Mouse (Mus musculus): ENCODE results near the gene RPS10-NUDT3. TPM values are rescaled to one million over a fixed set of nuclear protein-coding genes. Genes with fewer than 3 reads are reported as not detected.
"Not testable (repeated sequence)": the region's sequence is repeated elsewhere in the genome, so short reads cannot be mapped to it uniquely, and the experiment has no call there.

RPS10-NUDT3 gene
- polyA plus RNA-seq, 1 experiment from 2014 or later, result not detected

DNA sequence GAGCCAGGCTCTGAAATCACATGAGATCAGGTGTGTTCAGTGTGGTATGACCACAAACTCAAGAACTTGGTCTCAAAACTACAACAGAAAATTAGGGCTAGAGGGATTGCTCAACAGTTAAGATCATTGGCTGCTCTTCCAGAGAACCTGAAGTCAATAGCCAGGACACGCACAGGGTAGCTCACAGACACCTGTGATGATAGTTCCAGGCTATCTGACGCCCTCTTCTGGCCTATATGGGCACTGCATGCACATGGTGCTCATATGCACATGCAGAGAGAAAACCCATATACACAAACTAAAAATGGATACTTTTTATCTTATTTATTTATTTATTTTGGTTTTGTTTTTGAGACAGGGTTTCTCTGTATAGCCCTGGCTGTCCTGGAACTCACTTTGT lies 9.6 kb upstream of the RPS10-NUDT3 start:
- Histone ChIP-seq H3K4me3 (ENCODE audit: low read length) (no peak overlapping the region), H3K9me3 (ENCODE audit: control insufficient read depth, low read length) (no peaks in the 10 kb centered on the region), H3K27me3 (ENCODE audit: control insufficient read depth, insufficient read depth, low read depth, low read length) (no peaks in the 10 kb centered on the region), H3K27ac (ENCODE audit: low read length) (no peak overlapping the region), H3K36me3 (ENCODE audit: control insufficient read depth, insufficient read depth, low read length) (no peaks in the 10 kb centered on the region), H3K4me2 (ENCODE audit: low read depth, low read length) (no peak overlapping the region), H3K9ac (ENCODE audit: low read length) (no peak overlapping the region), H3K4me1 (replicated peaks; ENCODE audit: control insufficient read depth, insufficient read depth, low read length) (peaks cover 10% of the 10 kb centered on the region)
- 46% methylated on average over 2 of the region's 2 CpGs for WGBS
- no peak for ATAC-seq (ENCODE audit: low read depth)

DNA sequence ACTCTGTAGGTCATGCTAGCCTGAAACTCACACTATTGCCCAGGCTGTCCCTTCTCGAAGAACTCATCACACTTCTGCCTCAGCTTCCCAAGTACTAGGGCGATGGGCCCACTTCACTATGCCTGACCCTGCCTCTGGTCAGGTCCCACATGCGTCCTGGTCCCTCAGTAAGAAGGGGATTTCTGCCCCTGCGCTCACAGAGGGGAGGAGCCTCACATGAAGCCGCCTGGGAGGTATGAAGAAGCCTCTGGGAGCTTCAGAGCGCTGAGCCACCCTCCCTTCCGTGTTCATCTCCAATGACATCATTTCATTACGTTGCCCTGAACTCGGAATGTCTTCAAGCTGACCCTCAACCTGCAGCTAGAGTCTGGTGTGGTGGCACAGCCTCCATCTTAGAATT lies 8.7 kb upstream of the RPS10-NUDT3 start:
- Histone ChIP-seq H3K27ac (ENCODE audit: low read length) (no peak overlapping the region), H3K27me3 (ENCODE audit: control insufficient read depth, insufficient read depth, low read depth, low read length) (no peaks in the 10 kb centered on the region), H3K4me3 (ENCODE audit: low read length) (no peak overlapping the region), H3K9me3 (ENCODE audit: control insufficient read depth, low read length) (no peaks in the 10 kb centered on the region), H3K9ac (ENCODE audit: low read length) (no peak overlapping the region), H3K36me3 (ENCODE audit: control insufficient read depth, insufficient read depth, low read length) (no peaks in the 10 kb centered on the region), H3K4me2 (ENCODE audit: low read depth, low read length) (no peak overlapping the region), H3K4me1 (replicated peaks; ENCODE audit: control insufficient read depth, insufficient read depth, low read length) (peaks cover 10% of the 10 kb centered on the region)
- ATAC-seq (ENCODE audit: low read depth), result no peak
- 73% methylated on average over 9 of the region's 9 CpGs for WGBS

DNA sequence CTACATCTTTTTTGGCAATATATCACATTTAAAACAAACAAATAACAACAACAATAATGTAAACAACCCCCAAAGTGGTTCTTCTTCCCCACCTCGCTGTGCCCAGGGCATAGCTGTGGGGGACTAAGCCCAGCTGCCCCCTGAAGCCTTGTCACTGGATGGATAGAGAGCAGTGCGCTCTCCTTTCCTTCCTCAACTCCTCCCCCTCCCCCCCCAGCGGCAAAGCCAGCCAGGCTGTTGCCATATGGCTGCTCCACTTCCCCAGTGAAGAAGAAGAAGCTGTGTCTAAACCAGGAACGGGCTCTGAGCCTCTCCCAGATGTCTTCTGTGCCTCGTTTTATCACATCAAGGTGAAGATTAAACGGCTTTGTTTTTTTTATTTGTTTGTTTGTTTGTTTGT lies 8.1 kb upstream of the RPS10-NUDT3 start:
- ATAC-seq (ENCODE audit: low read depth), result peak; percentile 66
- WGBS, result 22% methylated on average over 6 of the region's 6 CpGs

DNA sequence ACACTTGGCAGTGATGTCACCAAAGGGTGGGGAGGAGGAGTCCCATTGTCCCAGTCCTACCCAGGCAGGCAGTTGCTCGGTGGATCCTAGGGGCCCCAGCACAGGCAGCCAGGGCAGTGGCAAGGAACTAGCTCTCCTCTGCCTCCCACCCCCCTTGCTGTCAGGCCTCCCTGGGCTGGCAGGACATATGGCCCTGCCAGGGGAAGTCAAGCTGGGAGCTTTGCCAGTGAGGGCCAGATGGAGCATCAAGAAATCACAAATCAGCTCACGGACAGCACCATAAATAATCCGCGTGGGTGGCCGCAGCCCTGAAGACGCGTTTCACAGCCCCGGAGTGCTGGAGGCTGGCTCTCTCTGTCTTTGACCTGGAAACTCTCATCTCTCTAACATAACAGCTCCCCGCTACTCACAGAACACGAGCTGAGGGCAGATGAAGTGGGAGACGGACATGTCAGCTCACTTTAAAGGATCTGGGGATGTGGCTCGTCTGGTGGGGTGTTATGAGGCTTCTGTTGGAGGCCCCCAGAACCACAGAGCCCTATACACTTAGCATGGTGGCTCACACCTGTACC lies 7.6 kb upstream of the RPS10-NUDT3 start:
- Histone ChIP-seq H3K27ac (ENCODE audit: low read length) (peak overlapping the region; percentile 49; the same call in 1 of the 2 replicates), H3K4me1 (replicated peaks; ENCODE audit: control insufficient read depth, insufficient read depth, low read length) (peaks cover 10% of the 10 kb centered on the region), H3K9me3 (ENCODE audit: control insufficient read depth, low read length) (no peaks in the 10 kb centered on the region), H3K4me2 (ENCODE audit: low read depth, low read length) (peak overlapping the region; percentile 4; the same call in 1 of the 2 replicates), H3K4me3 (ENCODE audit: low read length) (no peak overlapping the region), H3K27me3 (ENCODE audit: control insufficient read depth, insufficient read depth, low read depth, low read length) (no peaks in the 10 kb centered on the region), H3K9ac (ENCODE audit: low read length) (peak overlapping the region; percentile 19; the same call in 1 of the 2 replicates), H3K36me3 (ENCODE audit: control insufficient read depth, insufficient read depth, low read length) (no peaks in the 10 kb centered on the region)
- WGBS, result 15% methylated on average over 12 of the region's 12 CpGs
- peak; percentile 81 for ATAC-seq (ENCODE audit: low read depth)

More for the DNA sequence above, 8.1 kb upstream of the RPS10-NUDT3 start:
- 0 out of 2 replicates have a peak overlapping the region, but pooled peaks have one; percentile 49 for H3K27ac ChIP-seq (ENCODE audit: low read length)
- no peak overlapping the region for H3K9ac ChIP-seq (ENCODE audit: low read length)
- no peaks in the 10 kb centered on the region for H3K36me3 ChIP-seq (ENCODE audit: control insufficient read depth, insufficient read depth, low read length)
- H3K9me3 ChIP-seq (ENCODE audit: control insufficient read depth, low read length), result no peaks in the 10 kb centered on the region
- H3K4me3 ChIP-seq (ENCODE audit: low read length), result no peak overlapping the region
- no peak overlapping the region for H3K4me2 ChIP-seq (ENCODE audit: low read depth, low read length)
- peaks cover 10% of the 10 kb centered on the region for H3K4me1 ChIP-seq (replicated peaks; ENCODE audit: control insufficient read depth, insufficient read depth, low read length)
- H3K27me3 ChIP-seq (ENCODE audit: control insufficient read depth, insufficient read depth, low read depth, low read length), result no peaks in the 10 kb centered on the region

DNA sequence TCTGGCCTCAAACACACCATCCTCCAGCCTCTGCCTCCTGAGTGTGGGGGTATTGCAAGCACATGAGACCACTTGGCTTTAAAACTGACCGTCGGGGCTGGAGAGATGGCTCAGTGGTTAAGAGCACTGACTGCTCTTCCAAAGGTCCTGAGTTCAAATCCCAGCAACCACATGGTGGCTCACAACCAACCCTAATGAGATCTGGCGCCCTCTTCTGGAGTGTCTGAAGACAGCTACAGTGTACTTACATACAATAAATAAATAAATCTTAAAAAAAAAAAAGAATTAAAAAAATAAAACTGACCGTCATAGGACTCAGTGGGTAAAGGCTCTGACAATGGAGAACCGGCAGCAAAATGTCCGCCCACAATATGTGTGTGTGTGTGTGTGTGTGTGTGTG lies 4.8 kb upstream of the RPS10-NUDT3 start:
- not testable (repeated sequence) for H3K27me3 ChIP-seq (ENCODE audit: control insufficient read depth, insufficient read depth, low read depth, low read length); H3K27ac ChIP-seq (ENCODE audit: low read length); H3K9ac ChIP-seq (ENCODE audit: low read length); ATAC-seq (ENCODE audit: low read depth); H3K4me3 ChIP-seq (ENCODE audit: low read length); H3K4me2 ChIP-seq (ENCODE audit: low read depth, low read length); H3K9me3 ChIP-seq (ENCODE audit: control insufficient read depth, low read length); H3K36me3 ChIP-seq (ENCODE audit: control insufficient read depth, insufficient read depth, low read length)
- 86% methylated on average over 6 of the region's 6 CpGs for WGBS
- H3K4me1 ChIP-seq (replicated peaks; ENCODE audit: control insufficient read depth, insufficient read depth, low read length), result peaks cover 10% of the 10 kb centered on the region

DNA sequence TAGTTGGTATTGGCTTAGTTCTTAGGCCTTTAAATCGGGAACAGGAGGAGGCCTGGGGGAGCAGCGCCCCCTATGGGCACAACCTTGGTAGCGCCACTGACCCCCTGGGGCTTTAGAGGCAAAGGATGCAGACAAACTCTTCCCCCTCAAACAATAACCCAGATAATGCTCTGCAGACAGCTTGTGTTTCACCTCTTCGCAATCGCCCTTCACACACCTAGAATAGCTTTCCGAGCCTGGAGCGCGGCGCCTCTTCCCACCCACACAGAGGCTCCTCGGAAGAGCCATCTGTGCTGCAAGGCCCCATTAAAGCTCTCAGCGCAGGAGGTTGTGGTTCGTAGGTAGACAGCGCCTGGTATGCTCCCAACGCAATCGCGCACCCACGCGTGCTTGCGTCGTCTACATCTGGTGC lies 3.9 kb upstream of the RPS10-NUDT3 start:
- Histone ChIP-seq H3K4me1 (replicated peaks; ENCODE audit: control insufficient read depth, insufficient read depth, low read length) (peaks cover 11% of the 10 kb centered on the region), H3K9me3 (ENCODE audit: control insufficient read depth, low read length) (no peaks in the 10 kb centered on the region), H3K27me3 (ENCODE audit: control insufficient read depth, insufficient read depth, low read depth, low read length) (no peaks in the 10 kb centered on the region), H3K36me3 (ENCODE audit: control insufficient read depth, insufficient read depth, low read length) (0 out of 2 replicates have a peak, but pooled peaks cover under 1% of the 10 kb centered on the region), H3K9ac (ENCODE audit: low read length) (no peak overlapping the region), H3K4me3 (ENCODE audit: low read length) (no peak overlapping the region), H3K27ac (ENCODE audit: low read length) (no peak overlapping the region), H3K4me2 (ENCODE audit: low read depth, low read length) (no peak overlapping the region)
- 80% methylated on average over 20 of the region's 20 CpGs for WGBS
- ATAC-seq (ENCODE audit: low read depth), result no peak

DNA sequence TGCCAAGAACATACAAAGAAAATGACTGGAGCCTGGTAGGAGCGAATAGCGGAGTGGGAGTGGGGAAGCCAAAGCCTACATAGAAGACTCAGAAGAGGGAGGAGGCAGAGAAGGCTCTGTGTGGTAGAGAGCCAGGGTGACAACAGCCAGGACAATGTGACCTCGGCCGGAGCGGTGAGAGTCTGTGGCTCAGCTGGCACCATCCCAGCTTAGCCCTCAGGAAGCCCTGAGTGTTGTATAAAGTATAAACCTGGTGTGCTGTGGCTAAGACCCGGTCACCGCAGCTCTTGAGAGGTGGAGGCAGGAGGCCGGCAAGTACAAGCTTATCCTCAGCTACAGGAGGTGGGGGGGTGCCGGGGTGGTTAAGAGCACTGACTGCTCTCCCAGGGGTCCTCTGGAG lies 2.3 kb upstream of the RPS10-NUDT3 start:
- no peaks in the 10 kb centered on the region for H3K9me3 ChIP-seq (ENCODE audit: control insufficient read depth, low read length)
- H3K4me3 ChIP-seq (ENCODE audit: low read length), result no peak overlapping the region
- no peaks in the 10 kb centered on the region for H3K27me3 ChIP-seq (ENCODE audit: control insufficient read depth, insufficient read depth, low read depth, low read length)
- H3K4me1 ChIP-seq (replicated peaks; ENCODE audit: control insufficient read depth, insufficient read depth, low read length), result peaks cover 11% of the 10 kb centered on the region
- no peak overlapping the region for H3K27ac ChIP-seq (ENCODE audit: low read length)
- peaks cover 9% of the 10 kb centered on the region for H3K36me3 ChIP-seq (ENCODE audit: control insufficient read depth, insufficient read depth, low read length)
- ATAC-seq (ENCODE audit: low read depth), result no peak
- no peak overlapping the region for H3K9ac ChIP-seq (ENCODE audit: low read length)
- WGBS, result 44% methylated on average over 9 of the region's 9 CpGs
- no peak overlapping the region for H3K4me2 ChIP-seq (ENCODE audit: low read depth, low read length)

DNA sequence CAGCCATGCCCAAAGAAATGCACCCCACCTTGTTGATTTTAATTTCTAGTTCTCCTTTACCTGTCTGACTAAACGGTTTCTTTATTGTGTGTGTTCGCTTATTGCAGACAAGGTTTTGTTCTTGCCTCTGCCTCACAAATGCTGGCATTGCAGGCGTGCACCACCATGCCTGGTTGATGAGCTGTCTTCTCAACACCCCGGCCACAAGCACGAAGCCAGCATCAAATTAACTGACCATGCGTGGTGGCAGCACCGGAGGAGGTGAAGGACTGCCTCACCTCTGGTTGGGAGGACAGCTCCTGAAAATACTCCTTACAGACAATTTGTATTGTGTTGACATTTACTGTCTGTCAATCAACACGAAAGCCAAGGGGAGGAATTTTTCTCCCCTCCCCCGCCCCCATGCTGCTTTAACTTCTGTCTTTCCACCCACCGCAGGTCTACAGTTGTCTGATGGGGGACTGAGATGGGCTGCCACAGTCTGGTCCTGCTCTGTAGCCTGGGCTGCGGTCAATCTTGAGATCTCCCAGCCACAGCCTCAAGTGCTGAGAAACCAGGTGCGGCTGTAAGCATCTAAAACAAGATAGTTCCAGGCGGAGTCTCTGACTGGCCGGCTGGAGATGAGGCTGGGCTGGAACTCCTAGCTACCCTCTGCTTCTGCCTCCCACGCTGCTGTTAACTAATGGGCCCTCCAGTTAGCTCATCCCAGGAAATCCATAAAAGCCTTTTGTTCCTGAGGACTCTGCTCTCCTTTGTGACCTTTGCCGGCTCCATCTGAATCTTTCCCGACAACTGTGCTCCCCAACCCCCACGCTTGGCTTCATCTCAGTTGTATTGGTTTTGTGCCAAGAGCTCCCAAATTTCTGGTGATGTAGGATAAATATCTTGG lies 1.4 kb upstream of the RPS10-NUDT3 start, which contains the start of gene Rps10:
Gene Rps10 (minus strand): TSS at position 538 of the 889 bp plus-strand sequence.
- H3K27ac ChIP-seq (ENCODE audit: low read length), result peak within 1 kb of the TSS; percentile 66
- peak within 1 kb of the TSS; percentile 58 for H3K4me2 ChIP-seq (ENCODE audit: low read depth, low read length)
- WGBS, result 44% methylated on average over 18 of the region's 18 CpGs
- H3K36me3 ChIP-seq (ENCODE audit: control insufficient read depth, insufficient read depth, low read length), result peaks cover 19% of the 10 kb centered on the region
- H3K9me3 ChIP-seq (ENCODE audit: control insufficient read depth, low read length), result no peaks in the 10 kb centered on the region
- H3K4me1 ChIP-seq (replicated peaks; ENCODE audit: control insufficient read depth, insufficient read depth, low read length), result peaks cover 10% of the 10 kb centered on the region
- H3K9ac ChIP-seq (ENCODE audit: low read length), result peak within 1 kb of the TSS; percentile 62
- peak within 1 kb of the TSS; percentile 97 for H3K4me3 ChIP-seq (ENCODE audit: low read length)
- no peaks in the 10 kb centered on the region for H3K27me3 ChIP-seq (ENCODE audit: control insufficient read depth, insufficient read depth, low read depth, low read length)
- ATAC-seq (ENCODE audit: low read depth), result no peak

DNA sequence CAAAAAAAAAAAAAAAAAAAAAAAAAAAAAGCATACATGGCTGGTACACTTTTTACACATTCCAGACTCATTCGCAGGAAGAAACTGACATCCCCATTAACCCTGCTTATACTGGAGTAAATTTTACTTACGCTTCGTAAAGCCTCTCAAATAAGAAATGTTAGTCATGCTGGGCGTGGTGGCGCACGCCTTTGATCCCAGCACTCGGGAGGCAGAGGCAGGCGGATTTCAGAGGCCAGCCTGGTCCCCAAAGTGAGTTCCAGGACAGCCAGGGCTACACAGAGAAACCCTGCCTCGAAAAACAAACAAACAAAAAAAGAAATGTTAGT lies 517 bp upstream of the RPS10-NUDT3 start:
- not testable (repeated sequence) for H3K9me3 ChIP-seq (ENCODE audit: control insufficient read depth, low read length); H3K27me3 ChIP-seq (ENCODE audit: control insufficient read depth, insufficient read depth, low read depth, low read length); ATAC-seq (ENCODE audit: low read depth)
- peak overlapping the region; percentile 66 for H3K27ac ChIP-seq (ENCODE audit: low read length)
- peaks cover 10% of the 10 kb centered on the region for H3K4me1 ChIP-seq (replicated peaks; ENCODE audit: control insufficient read depth, insufficient read depth, low read length)
- peak overlapping the region; percentile 97 for H3K4me3 ChIP-seq (ENCODE audit: low read length)
- peaks cover 27% of the 10 kb centered on the region for H3K36me3 ChIP-seq (ENCODE audit: control insufficient read depth, insufficient read depth, low read length)
- peak overlapping the region; percentile 62 for H3K9ac ChIP-seq (ENCODE audit: low read length)
- H3K4me2 ChIP-seq (ENCODE audit: low read depth, low read length), result peak overlapping the region; percentile 58
- 30% methylated on average over 9 of the region's 9 CpGs for WGBS
